Mouse (Mus musculus) E14TG2a.4 (cell line): ENCODE results near the gene Kcnk1.

Experiments
- CTCF ChIP-seq: conservative IDR thresholded peaks from 2 replicates; pipeline ENCODE4 v1.5.1; 2014; ENCODE audit warnings: low read length
- POU5F1 ChIP-seq: IDR thresholded peaks from 2 replicates; pipeline ENCODE4 v1.6.1; 2014; ENCODE audit warnings: low read length, borderline replicate concordance

GRCm38 (mm10) chr8:126074111-126074510 is 79.1 kb downstream of the Kcnk1 start:
- no peak for TF ChIP-seq CTCF
- TF ChIP-seq POU5F1: no peak
